Comparison of ENCODE assay signal across 24 mouse cellular contexts in genomic region chr10:93088396-93089048, GRCm38 (mm10). TPM values are rescaled to one million over a fixed set of nuclear protein-coding genes. Genes with fewer than 3 reads are reported as not detected.
"Had no signal": no experiment of that assay in that cellular context is flagged by ENCODE, and none has a peak within 500 bp of the region (broad histone marks: within the 10 kb centered on the region; RNA-seq: fewer than 3 reads in every experiment).

No protein-coding gene starts in this region.

- H3K9me3 ChIP-seq: heart, embryonic 10.5 days; heart, embryonic 13.5 days; heart, embryonic 15.5 days; hindbrain, embryonic 13.5 days; hindbrain, embryonic 15.5 days; intestine, embryonic 15.5 days; limb, embryonic 13.5 days; limb, embryonic 15.5 days had no signal

- DNase-seq: gastrocnemius, postnatal 14 days; gastrocnemius, postnatal 36 days; heart, adult 18-20 months; heart, postnatal 14 days; heart, postnatal 36 days; kidney, adult 18-20 months; kidney, adult 8-10 months; kidney, postnatal 10 days; kidney, postnatal 25 days; kidney, postnatal 4 days; layer of hippocampus, postnatal 36 days; left cerebral cortex, postnatal 4 days had no signal

- H3K4me1 ChIP-seq: heart, embryonic 15.5 days; intestine, embryonic 15.5 days; limb, embryonic 15.5 days had no signal

- H3K4me2 ChIP-seq: heart, embryonic 13.5 days; heart, embryonic 15.5 days; hindbrain, embryonic 13.5 days; hindbrain, embryonic 15.5 days; intestine, embryonic 15.5 days; limb, embryonic 13.5 days; limb, embryonic 15.5 days had no signal

- H3K27ac ChIP-seq: heart, embryonic 10.5 days; heart, embryonic 13.5 days; heart, embryonic 15.5 days; hindbrain, embryonic 13.5 days; hindbrain, embryonic 15.5 days; intestine, embryonic 15.5 days; layer of hippocampus, adult 2 months; limb, embryonic 13.5 days; limb, embryonic 15.5 days; liver, embryonic 14.5 days had no signal

- H3K27me3 ChIP-seq: heart, embryonic 13.5 days; heart, embryonic 15.5 days; hindbrain, embryonic 13.5 days; hindbrain, embryonic 15.5 days; intestine, embryonic 15.5 days; limb, embryonic 13.5 days; limb, embryonic 15.5 days had no signal

- ATAC-seq: inflammation-experienced regulatory T-cells, adult 6 months; intestine, embryonic 15.5 days; intestine, postnatal 0 days had no signal

- H3K36me3 ChIP-seq: heart, embryonic 10.5 days; heart, embryonic 13.5 days; heart, embryonic 15.5 days; hindbrain, embryonic 13.5 days; hindbrain, embryonic 15.5 days; intestine, embryonic 15.5 days; limb, embryonic 13.5 days; limb, embryonic 15.5 days had no signal

- H3K4me3 ChIP-seq: heart, embryonic 10.5 days; heart, embryonic 13.5 days; heart, embryonic 15.5 days; hindbrain, embryonic 13.5 days; hindbrain, embryonic 15.5 days; intestine, embryonic 15.5 days; layer of hippocampus, adult 2 months; limb, embryonic 13.5 days; limb, embryonic 15.5 days had no signal

- H3K9ac ChIP-seq: heart, embryonic 15.5 days; hindbrain, embryonic 13.5 days; hindbrain, embryonic 15.5 days; intestine, embryonic 15.5 days; limb, embryonic 13.5 days; limb, embryonic 15.5 days; liver, embryonic 14.5 days had no signal

RNA-seq across cellular contexts. Expression of gene Cfap54, which starts 7.1 kb away (rescaled TPM):
- polyA plus RNA-seq: intestine, postnatal 0 days had no signal
